Mouse (Mus musculus) brain, embryonic 18.5 days (tissue): ENCODE results near the gene Ror2.

Experiments
- DNase-seq: peaks from one replicate; pipeline ENCODE4 v3.0.0-alpha.2; 2012; ENCODE audit warnings: low read depth, low spot score

Gene Ror2

DNA sequence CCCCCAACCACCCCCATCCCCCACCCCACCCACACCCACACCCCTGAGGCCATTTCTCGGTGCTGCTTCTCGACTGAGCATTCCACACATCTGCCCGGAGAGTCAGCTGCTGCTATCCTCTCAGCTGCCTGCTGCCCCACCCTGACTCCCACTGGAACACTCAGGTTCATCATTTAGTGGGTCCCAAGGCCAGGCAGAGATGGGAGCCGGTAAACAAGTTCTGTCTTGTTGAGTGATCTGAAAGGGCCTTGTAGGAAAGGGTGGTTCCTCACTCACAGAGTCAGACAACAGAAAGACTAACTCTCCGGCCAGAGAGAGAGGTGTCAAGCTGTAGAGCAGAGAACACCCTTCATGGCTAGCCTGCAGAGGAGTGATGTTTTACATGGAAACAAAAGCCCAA lies 155.9 kb downstream of the Ror2 start:
- DNase-seq = no peak

DNA sequence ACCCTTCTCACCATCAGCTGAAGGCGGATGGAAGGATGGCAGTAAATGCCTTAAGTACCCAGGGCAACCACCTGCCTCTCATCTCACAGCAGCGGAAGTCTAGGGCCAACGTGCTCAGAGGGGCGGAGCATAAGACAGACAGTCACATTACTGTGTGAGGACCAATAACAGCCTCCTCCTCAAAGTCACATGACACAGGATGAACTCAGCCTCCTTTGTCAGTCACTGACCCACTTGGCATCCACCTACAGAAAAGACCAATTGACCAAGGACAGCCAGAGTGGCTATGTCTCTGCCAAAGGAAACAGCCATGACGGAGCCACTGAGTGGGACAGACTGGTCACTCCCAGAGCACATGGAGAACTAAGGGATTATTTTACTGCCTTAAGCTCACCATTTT lies 160.3 kb downstream of the Ror2 start:
- DNase-seq = no peak

DNA sequence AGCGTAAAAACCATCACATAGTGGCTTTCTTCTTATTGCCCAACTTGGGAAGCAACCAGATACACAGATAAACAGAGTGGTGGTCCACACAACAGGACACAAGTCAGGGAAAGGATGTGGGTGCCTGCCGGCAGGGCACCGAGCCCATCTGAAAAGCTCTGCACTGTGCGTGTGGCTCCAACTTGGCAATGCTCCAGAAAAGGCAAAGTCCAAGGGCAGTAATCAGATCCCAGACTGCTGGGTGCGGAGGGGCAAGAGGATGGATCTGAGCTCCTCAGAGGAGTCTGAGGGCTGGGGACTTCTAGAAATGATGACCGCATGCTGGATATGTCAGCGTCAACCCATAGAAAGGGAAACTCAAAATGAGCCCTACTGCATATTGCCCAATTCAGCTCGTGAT lies 163.8 kb downstream of the Ror2 start:
- no peak for DNase-seq

DNA sequence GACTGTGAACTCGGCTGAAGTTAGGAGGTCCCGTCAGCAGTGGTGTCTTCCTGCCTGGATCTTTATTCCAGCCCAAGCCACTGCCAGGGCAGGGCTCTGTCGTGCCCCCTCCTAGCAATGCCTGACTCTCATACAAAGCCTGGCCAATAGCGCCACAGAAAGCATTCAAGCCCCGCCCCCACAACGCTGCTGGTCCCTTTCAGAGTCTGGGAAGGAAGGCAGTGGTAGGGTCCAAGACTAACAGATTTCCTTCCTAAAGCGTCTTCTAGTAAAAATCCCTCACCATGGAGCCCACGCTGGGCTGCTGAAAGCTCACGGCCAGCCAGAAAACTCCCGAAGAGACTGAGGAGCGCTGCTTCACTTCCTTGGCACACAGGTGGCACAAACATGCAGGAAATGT lies 165.0 kb downstream of the Ror2 start:
- DNase-seq = no peak

DNA sequence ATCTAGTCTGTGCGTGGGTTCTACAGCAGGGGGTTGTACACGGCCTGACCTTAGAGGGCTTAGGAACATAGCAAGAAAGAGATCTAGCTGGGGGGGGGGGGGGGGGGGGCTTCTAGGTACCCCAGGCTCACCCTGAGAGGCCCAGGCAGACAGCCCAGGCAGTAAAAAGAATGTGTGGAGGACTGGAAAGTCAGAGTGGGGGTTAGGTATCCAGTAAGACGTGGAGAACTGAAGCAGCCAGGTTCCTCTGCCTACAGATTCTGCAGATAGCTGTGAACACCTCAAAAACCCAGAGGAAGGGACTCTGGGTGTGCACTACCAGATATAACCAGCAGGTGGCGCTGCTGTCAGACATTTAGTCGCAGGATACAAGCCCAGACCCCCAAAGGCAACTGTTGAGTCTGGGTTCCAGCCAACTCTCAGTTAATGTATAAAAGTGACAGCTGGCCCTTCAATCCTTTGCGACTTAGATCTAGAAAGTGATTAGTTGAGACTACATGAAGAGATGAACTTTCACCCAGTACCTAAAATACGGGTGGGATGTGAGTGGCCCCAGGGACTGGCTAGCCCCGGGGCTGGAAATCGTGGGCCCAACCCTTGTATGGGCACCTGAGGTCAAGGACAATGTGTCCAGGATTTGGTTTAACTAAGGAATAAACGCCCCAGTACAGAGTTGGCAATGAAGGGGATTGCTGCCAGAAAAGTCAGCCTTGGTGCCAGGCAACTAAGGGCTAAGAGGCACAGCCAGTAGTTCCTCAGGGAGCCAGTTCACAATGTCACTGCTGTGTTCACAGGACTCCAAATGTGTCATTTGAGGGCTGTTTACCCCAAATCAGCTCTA lies 166.1 kb downstream of the Ror2 start:
- peak; percentile 81 for DNase-seq

DNA sequence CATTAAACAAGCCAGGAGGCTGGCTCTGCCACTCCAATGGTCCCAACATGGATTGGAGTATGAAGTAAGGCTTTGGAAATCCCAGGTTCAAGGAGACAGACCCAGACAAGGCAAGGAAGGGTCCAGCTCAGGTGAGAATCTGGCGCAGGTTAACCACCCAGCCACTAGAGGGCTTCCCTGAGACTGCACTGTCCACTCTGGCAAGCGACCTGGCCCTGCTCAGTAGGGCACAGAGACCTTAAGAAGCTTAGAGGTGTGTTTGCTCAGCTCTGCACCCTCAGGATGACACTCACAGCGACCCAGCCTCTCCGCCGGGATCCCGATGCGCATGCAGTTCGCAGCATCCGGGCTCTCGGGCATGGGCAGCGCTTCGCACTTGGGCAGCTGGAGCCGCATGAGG lies 167.5 kb downstream of the Ror2 start:
- DNase-seq = no peak

DNA sequence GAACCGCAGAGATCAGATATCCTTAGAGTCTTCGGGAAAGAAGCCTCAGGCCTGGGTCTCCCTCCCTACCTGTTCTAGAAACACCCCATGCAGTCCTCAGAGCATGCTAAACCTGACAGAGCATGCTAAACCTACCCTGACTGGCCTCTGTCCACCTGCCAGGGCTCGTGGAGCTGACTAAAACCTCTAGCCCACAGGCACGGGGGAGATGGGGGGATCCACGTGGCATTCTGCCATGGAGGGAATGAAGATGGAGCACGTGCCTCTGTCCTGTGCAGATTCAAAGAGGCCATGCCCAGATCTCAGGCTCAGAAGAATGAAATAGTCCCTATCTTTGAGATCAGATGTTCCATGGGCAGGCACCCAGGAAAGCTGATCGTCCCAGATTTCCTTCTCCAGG lies 168.0 kb downstream of the Ror2 start:
- DNase-seq = no peak

DNA sequence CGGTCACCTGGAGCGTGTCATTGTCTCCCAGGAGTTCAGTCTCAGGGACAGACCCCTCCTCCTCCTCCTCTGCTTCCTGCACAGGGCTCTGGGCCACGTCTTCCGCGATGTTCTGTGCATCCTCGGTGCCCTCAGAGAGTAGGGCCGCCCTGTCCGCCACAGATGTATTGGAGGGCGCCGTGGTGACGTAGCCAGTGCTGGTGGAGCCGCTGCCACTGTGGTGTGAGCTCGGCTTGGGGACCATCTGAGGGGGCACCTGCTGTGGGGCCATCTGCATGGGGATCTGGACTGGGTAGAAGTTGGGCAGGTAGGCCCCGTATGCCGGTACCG lies 175.7 kb downstream of the Ror2 start:
- no peak for DNase-seq

DNA sequence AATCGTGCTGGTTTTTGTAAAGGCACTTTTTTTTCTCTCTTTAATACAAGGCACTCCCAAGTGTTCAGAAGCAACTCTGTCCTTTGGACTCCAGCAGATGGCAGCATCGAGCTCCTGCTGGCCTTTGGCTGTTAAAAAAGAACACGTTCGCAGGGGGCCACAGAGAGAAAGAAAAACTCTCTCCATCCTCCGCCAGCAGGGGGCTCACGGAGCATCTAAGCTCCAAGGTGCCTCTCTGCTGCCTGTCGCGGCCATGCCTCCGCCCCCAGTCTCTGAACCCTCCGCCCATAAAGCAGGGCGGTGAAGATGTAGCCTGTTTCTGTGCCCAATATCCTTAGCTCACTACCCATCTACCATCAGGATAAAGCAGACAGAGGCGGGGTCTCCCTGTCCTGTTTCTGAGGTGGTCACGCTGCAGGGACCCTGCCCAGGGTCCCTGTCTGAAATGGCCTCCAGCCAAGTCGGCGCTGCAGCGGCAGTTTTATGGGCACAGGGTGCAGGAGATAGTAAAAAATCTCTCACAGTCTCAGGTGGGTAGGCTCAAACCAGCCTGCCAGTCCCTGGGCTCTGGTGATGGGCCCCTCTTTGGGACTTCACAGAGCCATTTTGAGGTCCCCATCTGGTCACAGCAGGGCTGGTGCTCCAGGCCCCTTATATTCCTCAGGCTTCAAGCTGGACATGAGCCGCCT lies 176.2 kb downstream of the Ror2 start:
- DNase-seq = peak; percentile 90

DNA sequence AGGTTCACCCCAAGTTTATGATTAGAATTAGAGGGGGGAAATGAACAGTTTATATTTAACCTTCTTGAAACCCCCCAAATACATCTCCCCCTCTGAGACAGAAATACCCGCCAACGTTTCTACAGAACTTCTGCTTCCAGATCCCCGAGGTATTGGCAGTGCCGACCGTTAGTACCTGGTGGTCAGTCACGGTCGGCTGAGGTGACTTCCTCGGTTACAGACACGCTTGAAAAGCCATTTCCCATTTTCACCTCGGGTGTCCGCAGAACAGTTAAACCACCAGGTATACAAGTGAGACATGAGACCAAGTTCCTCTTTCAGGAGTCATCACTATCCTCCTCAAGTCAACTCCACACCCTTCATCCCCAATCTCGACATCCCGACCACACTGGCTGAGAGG lies 179.2 kb downstream of the Ror2 start:
- no peak for DNase-seq

DNA sequence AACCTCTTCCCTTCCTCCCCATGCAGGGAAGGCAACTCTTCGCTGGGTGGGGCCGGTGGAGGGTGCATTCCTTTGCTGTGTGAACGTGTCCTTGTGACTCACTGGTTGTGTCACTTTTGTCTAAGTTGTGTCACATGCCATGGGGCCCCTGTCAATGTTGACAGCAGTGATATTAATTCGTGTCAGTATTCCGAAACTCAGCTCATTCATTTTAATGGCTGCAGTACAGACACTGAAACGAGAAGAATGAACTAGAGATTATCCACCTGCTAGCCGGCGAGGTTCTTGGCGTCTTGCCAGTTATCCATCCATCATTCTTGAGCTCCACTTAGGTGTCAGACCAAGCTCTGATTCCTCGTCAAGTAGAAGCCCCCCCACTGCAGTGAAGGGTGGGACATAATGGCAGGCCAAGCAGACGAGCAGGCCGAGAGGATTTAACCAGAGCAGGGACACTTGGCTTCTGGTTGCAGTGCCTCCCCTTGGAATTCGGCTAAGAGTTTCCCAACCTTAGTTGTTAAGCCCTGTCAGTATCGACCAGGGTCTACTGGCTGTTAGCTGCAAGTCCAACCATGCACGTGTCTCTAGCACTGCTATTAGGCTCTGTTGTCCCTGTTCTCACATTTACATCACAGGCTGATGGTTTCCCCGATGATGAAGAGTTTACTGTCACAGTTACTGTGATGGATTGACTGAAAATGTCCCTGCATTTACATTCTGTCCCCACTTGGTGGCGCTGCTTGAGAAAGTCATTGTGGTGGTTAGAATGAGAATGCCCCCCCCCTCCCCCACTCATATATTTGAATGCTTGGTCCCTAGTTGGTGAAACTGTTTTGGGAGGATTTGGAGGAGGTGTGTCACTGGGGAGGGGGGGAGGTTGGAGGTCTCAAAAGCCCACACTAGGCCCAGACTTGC lies 185.9 kb downstream of the Ror2 start:
- DNase-seq = no peak

DNA sequence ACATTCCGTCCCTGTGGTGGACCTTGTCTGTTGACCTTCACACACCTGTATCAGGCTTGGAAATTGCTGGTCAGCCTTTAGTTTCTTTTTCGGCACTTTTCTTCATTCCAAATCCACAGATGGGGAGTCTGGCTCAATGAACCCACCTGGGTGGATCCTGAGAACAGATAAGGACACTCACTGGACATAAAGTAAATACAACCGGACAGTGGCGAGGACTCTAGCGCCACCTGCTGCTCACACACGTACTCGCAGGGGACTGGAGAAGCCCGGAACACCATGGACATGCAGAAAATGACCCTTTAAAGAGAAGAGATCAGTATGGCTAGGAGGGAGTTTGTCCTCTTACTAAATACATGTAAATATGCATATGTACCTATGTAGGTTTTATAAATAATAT lies 189.3 kb downstream of the Ror2 start:
- no peak for DNase-seq

DNA sequence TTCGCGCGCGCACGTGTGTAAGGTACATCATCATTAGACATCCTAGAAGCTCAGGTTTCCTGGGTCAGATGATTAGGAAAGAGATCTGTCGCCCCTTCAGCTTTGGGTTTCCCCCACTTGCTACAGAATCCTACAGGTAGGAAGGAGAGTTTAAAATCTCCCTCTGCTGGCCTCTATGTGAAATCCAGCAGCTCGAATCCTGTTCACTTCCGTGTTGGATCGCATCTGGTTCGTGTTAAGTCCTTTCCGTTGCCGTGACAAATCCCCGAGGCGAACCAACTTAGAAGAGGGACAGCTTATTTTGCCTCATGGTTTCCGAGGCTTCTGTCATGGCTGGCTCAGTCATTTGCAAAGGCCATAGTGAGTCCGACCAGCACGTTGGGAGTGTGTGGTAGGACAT lies 190.7 kb downstream of the Ror2 start:
- no peak for DNase-seq

DNA sequence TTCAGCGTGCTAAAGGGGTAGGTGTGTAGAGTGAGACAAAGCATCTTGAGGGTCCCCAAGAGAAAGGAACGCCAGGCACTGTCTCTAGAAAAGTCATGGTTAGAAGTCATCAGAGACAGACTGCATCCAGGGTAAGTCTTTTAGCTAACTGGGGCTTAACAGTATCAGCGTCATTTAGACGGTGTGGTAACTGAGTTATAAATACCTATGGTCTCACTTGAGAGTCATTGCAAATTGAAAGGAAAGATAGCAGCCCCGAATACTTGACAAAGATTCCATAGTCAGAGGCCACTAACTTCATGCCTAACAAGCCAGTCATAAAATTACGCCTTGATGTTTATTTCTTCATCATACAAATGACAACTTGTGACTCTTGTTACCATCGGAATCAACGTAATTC lies 191.3 kb downstream of the Ror2 start:
- no peak for DNase-seq

DNA sequence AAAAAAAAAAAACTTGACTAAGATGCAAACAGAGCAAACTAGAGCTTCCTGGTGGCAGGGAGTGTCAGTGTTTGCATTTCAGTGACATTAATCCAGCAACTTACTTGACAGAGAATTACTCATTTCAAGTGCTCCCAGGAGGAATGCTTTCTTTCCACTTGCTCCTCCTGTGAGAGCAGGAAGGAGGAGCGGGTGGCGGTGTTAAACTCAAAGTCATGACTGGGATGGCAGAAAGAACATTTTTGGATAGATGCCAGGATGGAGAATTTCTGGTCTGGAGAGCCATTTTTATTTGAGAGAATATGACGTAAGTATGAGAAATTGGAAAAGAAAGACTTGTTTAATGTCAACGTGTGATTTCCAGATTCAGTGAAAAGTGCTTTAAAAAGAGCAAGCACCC lies 192.5 kb downstream of the Ror2 start:
- DNase-seq = no peak

DNA sequence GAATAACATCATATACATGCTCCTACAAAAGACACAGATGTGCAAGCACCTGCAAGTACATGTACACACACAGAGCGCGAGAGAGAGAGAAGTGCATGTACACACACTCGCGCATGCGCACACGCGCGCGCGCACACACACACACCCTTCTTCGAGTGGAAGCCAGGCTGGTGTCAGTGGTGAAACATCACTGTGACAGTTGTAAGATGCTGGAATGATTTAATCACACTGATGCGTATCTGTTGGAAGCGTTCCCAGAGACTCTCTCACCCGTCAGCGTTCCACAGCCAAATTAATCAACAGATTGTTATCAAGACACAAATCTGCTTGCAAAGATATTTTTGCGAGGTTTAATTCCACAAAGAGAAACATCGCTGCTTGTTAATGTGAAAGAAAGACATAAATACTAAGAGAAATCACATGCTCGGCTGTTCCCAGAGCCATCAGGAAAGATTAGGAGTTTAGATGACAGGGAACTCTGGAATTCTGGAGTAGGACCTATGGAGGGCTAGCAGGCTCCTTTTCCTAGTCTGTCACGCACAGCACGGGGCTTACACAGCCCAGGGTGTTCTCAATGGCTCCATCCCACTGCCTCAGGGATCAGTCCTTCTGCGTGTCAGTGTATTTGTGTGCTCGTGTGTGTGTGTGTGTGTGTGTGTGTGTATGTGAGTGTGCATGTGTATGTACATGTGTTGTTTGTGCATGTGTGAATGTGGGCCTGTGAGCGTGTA lies 199.2 kb downstream of the Ror2 start:
- DNase-seq = no peak

DNA sequence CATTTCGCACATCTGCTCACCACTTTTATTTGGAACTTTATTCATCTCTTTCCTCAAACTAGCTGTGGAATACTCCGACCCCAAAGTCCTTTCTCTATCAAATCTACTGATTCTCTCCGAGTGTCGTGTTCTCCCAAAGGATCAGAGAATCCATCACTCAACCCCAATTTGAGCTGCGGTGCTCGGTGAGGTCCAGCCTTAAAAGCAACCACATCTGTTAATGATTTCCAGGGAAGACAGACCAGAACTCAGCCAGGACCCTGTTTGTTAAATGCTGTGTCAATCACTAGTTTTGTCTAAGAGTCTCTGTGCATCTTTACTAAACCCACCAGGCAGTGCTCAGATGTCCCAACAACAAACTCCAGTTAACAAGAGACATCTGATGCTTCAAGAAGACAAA lies 204.1 kb downstream of the Ror2 start:
- DNase-seq = no peak

DNA sequence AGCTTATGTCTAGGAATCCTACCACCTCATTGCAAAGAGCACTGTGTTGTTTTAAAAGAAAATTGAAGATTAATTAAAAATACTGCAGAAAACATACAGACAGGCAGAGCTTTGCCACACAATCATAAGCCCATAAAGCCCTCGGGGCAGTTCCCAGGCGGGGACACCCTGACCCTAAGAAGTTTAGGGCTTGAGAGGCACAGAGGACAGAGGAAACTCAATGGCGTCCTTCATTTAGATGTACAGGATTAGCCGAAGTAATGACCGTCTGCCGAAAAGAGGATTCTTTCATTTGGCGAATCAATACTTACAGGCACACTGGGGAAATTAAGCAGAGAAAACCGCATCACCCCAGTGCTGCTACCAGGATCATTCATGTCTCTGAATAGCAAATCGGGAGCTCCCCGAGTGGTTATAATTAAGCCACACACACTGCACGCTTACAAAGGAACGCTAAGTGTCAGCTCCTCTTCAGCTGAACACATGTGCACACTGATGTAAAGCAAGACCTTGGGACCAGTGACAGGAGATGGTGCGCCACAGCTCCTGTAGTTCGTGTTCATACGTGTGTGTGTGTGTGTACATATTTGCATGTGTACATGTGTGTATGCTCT lies 208.1 kb downstream of the Ror2 start:
- DNase-seq = no peak

DNA sequence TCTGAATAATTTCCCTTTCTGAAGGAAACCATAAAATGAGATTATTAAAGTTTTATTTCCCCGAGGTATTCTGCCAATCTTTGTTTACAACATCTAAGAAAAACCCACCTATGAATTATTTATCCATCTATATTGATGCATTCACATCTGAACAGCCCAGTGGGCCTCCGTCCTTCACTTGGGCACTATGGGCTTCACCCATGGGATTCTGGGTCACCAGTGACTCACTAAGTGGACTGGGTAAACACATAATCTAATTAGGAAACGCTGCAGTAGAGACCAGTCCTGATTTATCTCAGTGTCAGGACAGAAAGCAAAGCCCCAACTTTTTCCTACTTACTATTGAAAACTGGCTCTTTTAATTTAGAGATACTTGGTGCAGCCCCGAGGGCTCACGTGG lies 210.9 kb downstream of the Ror2 start:
- no peak for DNase-seq

DNA sequence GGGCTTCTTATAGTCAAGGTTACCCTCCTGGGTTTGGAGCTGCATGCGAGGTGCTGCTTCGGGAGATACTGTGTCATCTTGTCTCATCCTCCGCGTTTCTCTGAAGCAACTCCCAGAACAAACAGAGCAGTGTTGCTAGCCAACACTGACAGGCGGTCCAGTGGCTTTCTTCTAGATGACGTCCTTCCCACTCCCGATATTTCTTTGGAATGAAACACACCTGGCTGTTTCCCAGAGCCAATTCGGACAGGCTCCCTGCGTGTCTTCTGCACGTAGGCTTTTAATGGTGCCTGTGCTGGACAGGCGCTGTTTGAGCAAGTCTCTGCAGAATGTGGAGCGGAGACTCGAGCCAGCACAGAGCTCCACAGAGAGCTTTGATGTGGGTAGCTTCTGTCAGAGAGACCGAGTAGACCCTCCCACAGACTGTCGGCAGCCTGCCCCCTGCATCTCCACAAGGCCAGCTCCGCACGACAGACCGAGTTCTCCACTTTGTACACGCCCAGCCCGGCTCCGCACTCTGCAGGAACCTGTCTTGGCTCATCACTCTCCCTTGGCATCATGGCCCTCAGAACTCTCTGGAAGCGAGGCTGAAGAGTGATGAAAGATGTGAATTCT lies 216.7 kb downstream of the Ror2 start:
- no peak for DNase-seq

DNA sequence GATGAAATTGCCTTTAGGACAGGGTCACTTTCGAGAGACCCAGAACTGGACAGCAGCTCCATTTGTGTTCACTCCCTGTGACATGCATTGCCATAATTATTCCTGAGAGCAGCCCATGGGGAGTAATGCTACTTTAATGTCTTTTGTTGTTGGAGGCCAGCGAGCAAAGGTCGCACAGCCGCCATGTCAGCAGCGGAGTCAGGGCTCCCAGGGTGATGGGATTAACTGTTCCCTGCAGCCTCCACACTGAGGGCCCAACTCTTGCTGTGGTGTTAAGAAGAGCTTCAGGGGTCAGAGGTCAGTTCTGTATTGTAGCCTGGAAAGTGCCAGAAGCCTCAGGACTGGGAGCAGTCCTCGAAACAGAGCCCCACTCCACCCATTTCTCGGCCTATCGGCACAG lies 217.5 kb downstream of the Ror2 start:
- DNase-seq = no peak
